Comparison of ENCODE assay signal across 8 mouse cellular contexts in genomic region chr3:86788711-86789110, GRCm38 (mm10).
A peak's percentile ranks its signal among the peaks of the same experiment; 100 is the strongest.
DNase-seq lines count a peak whose midpoint lies in the region; ATAC-seq and TF ChIP-seq lines count a peak whose summit lies in the region.

No protein-coding gene starts in this region.

- 32% methylated on average over 6 of the region's 6 CpGs for WGBS in midbrain, postnatal 0 days

- peaks cover 7% of the 10 kb centered on the region; the same call in 1 of the 2 replicates for H3K4me1 ChIP-seq in midbrain, postnatal 0 days (ENCODE audit: insufficient read depth, low read length)

- H3K9ac ChIP-seq in midbrain, postnatal 0 days (replicated peaks; ENCODE audit: low read length, poor library complexity, severe bottlenecking) = no peak overlapping the region

- no peak overlapping the region for H3K4me2 ChIP-seq in midbrain, postnatal 0 days (ENCODE audit: low read depth, low read length, poor library complexity, severe bottlenecking)

- H3K27me3 ChIP-seq in midbrain, postnatal 0 days (ENCODE audit: insufficient read depth, low read length) = no peaks in the 10 kb centered on the region

- no peak overlapping the region for H3K27ac ChIP-seq in midbrain, postnatal 0 days (ENCODE audit: low read depth, low read length)

- peaks cover 54% of the 10 kb centered on the region for H3K36me3 ChIP-seq in midbrain, postnatal 0 days (ENCODE audit: insufficient read depth, low read length)

- peak; percentile 64 for DNase-seq in ovary, postnatal 14 days (ENCODE audit: low spot score)
- DNase-seq in ovary, postnatal 36 days (ENCODE audit: low spot score) = no peak
- peak; percentile 61 for DNase-seq in adrenal gland, adult 8-10 months
- peak; percentile 69 for DNase-seq in embryo, embryonic 11.5 days (ENCODE audit: low read depth, low spot score)
- DNase-seq in heart, postnatal 36 days = peak; percentile 60
- peak; percentile 87 to 90 for DNase-seq in left cerebral cortex, postnatal 14 days (ENCODE audit: low spot score in 2 of 2)
- DNase-seq in midbrain, postnatal 0 days (ENCODE audit: low spot score) = peak; percentile 94
- no peak for DNase-seq in ovary, postnatal 10 days (ENCODE audit: low spot score)

- H3K4me3 ChIP-seq in midbrain, postnatal 0 days (ENCODE audit: low read depth, low read length) = no peak overlapping the region

- ATAC-seq in midbrain, postnatal 0 days (ENCODE audit: low FRiP score) = no peak

- H3K9me3 ChIP-seq in midbrain, postnatal 0 days (ENCODE audit: low read length) = no peaks in the 10 kb centered on the region

- intact Hi-C loops in heart, postnatal 36 days (cut with DNase I) = loop anchor here (1.0 kb wide), 2 partner anchors 24 to 188 kb away; no protein-coding TSS in a partner anchor
- intact Hi-C loops in left cerebral cortex, postnatal 14 days (cut with DNase I) = loop anchor here (1.0 to 5.0 kb wide), 2 partner anchors 129 to 187 kb away; no protein-coding TSS in a partner anchor

- peak; percentile 83 for TF ChIP-seq CTCF in midbrain, postnatal 0 days (IDR thresholded peaks at IDR 0.05)

Comparison
In these comparisons a context has a peak if more than half of its experiments do, and no peak if none do; other contexts are left out.
1. DNase-seq: peak in ovary, postnatal 14 days (single experiment), adrenal gland, adult 8-10 months (single experiment), embryo, embryonic 11.5 days (single experiment), heart, postnatal 36 days (2 of 2), left cerebral cortex, postnatal 14 days (2 of 2) and midbrain, postnatal 0 days (single experiment); none in ovary, postnatal 36 days (single experiment) and ovary, postnatal 10 days (single experiment).